Mouse (Mus musculus): ENCODE data around the gene Pyroxd2.

DNA sequence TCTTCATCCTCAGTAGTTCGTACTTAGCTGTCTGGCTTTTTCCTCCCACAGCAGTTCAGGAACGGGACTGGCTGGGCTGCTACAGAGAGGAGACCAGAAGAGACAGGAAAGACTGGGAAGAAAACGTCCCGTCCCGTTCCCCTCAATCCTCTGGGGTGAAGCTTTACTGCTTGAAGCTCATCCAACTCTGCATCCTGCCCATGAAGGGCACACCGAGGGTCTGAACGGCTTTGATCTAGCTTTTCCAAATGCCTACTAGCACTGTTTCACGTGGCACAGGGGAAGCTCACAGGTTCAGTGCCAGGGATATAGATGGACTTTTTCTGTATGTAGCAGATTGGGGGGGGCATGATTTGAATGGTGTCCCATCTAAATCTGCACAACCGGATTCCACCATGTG lies 43.2 kb upstream of the Pyroxd2 start:
- TF ChIP-seq CTCF (IDR thresholded peaks at IDR 0.05; ENCODE audit: control insufficient read depth, insufficient read depth, low read length) (no peak), POLR2A (IDR thresholded peaks at IDR 0.05; ENCODE audit: borderline replicate concordance, control insufficient read depth, low read depth, low read length) (no peak)

Measured in bone marrow, adult 2 months (tissue).